Mouse (Mus musculus): ENCODE measurements around the gene Slc26a9. TPM values are rescaled to one million over a fixed set of nuclear protein-coding genes. Genes with fewer than 3 reads are reported as not detected.

The Slc26a9 gene
- polyA plus RNA-seq, 1 experiment from 2014 or later: not detected

Other genes starting within 250 kb of the Slc26a9 start
- 19.1 and 21.2 TPM in 2 replicates for gene Srgap2, start 216.7 kb upstream of the Slc26a9 start, polyA plus RNA-seq (2016; fragmentation: Nextera tagmentation; extraction: Ambion mirVana)
- gene Fam72a, start 216.1 kb upstream of the Slc26a9 start, polyA plus RNA-seq (2016; fragmentation: Nextera tagmentation; extraction: Ambion mirVana): 5.3 and 5.7 TPM in 2 replicates
- not detected in 2 replicates for gene Avpr1b, start 144.8 kb upstream of the Slc26a9 start, polyA plus RNA-seq (2016; fragmentation: Nextera tagmentation; extraction: Ambion mirVana)
- not detected in 2 replicates for gene Ctse, start 105.7 kb upstream of the Slc26a9 start, polyA plus RNA-seq (2016; fragmentation: Nextera tagmentation; extraction: Ambion mirVana)
- 0.27 and 0.60 TPM in 2 replicates for gene Rab7b, start 55.3 kb upstream of the Slc26a9 start, polyA plus RNA-seq (2016; fragmentation: Nextera tagmentation; extraction: Ambion mirVana)
- 1.5 TPM in 2 replicates for gene Pm20d1, start 53.4 kb downstream of the Slc26a9 start, polyA plus RNA-seq (2016; fragmentation: Nextera tagmentation; extraction: Ambion mirVana)
- 11.2 and 11.3 TPM in 2 replicates for gene Slc41a1, start 83.5 kb downstream of the Slc26a9 start, polyA plus RNA-seq (2016; fragmentation: Nextera tagmentation; extraction: Ambion mirVana)
- 9.2 and 10.4 TPM in 2 replicates for gene Rab29, start 123.2 kb downstream of the Slc26a9 start, polyA plus RNA-seq (2016; fragmentation: Nextera tagmentation; extraction: Ambion mirVana)
- 120 and 122 TPM in 2 replicates for gene Nucks1, start 166.5 kb downstream of the Slc26a9 start, polyA plus RNA-seq (2016; fragmentation: Nextera tagmentation; extraction: Ambion mirVana)
- gene Slc45a3, start 218.9 kb downstream of the Slc26a9 start, polyA plus RNA-seq (2016; fragmentation: Nextera tagmentation; extraction: Ambion mirVana): 9.0 and 9.3 TPM in 2 replicates